ENCODE assay signal across 14 mouse cellular contexts in genomic region chr9:121203686-121204085, GRCm38 (mm10).
"Had no signal": no experiment of that assay in that cellular context is flagged by ENCODE, and none has a peak within 500 bp of the region (broad histone marks: within the 10 kb centered on the region; RNA-seq: fewer than 3 reads in every experiment).

No protein-coding gene starts in this region.

- H3K27ac ChIP-seq: kidney, postnatal 0 days; liver, embryonic 12.5 days; lung, embryonic 15.5 days; macrophage; midbrain, embryonic 15.5 days; neural tube, embryonic 12.5 days had no signal

- H3K9me3 ChIP-seq: liver, embryonic 12.5 days; lung, embryonic 15.5 days; midbrain, embryonic 15.5 days had no signal

- H3K4me3 ChIP-seq: liver, embryonic 12.5 days; lung, embryonic 15.5 days; midbrain, embryonic 15.5 days; neural tube, embryonic 12.5 days had no signal

- DNase-seq: kidney, adult 11 months; kidney, adult 9 months; kidney, postnatal 36 days; layer of hippocampus, adult 9-11 months; layer of hippocampus, postnatal 36 days; lung, postnatal 14 days; thymus, adult 18-20 months; thymus, postnatal 14 days had no signal

- H3K36me3 ChIP-seq: liver, embryonic 12.5 days; lung, embryonic 15.5 days; midbrain, embryonic 15.5 days; neural tube, embryonic 12.5 days had no signal

- ATAC-seq: liver, embryonic 12.5 days; midbrain, embryonic 15.5 days had no signal

- H3K27me3 ChIP-seq: liver, embryonic 12.5 days; lung, embryonic 15.5 days; midbrain, embryonic 15.5 days; neural tube, embryonic 12.5 days had no signal

- H3K4me2 ChIP-seq: liver, embryonic 12.5 days; lung, embryonic 15.5 days; midbrain, embryonic 15.5 days; neural tube, embryonic 12.5 days had no signal

- H3K4me1 ChIP-seq: liver, embryonic 12.5 days; lung, embryonic 15.5 days; neural tube, embryonic 12.5 days had no signal

- H3K9ac ChIP-seq: liver, embryonic 12.5 days; lung, embryonic 15.5 days; midbrain, embryonic 15.5 days; neural tube, embryonic 12.5 days had no signal
